Mouse (Mus musculus) gonadal fat pad, adult 2 months (tissue): ENCODE data around the gene Pfkl. TPM values are rescaled to one million over a fixed set of nuclear protein-coding genes. Genes with fewer than 3 reads are reported as not detected.
"Not testable (repeated sequence)": the region's sequence is repeated elsewhere in the genome, so short reads cannot be mapped to it uniquely, and the experiment has no call there.

Source experiments
- DNase-seq: peaks from one replicate; pipeline ENCODE4 v3.0.0-alpha.2; 2012; ENCODE audit warnings: low read depth
- polyA plus RNA-seq: library from polyadenylated mRNA; depleted of rRNA; stranded (reverse); fragments of >200 nt; gene quantifications from 2 replicates; pipeline ENCODE4 v1.2.3, GENCODE M21; 2012; rRNA removed

Gene Pfkl
- polyA plus RNA-seq, 1 experiment = 175 TPM

- DNase-seq = no peak
These were observed 38.0 kb downstream of the Pfkl start for GRCm38 (mm10) chr10:77971709-77972553.

- DNase-seq = no peak
These were observed 38.7 kb downstream of the Pfkl start for GRCm38 (mm10) chr10:77971191-77971590.

GRCm38 (mm10) chr10:77970481-77970880, 39.4 kb downstream of the Pfkl start, which contains the start of gene Trpm2:
Gene Trpm2, minus strand, starts transcription at chr10:77970563.
- no peak for DNase-seq

- DNase-seq = no peak
These were observed 39.9 kb downstream of the Pfkl start for GRCm38 (mm10) chr10:77969973-77970325.

- no peak for DNase-seq
These were observed 40.5 kb downstream of the Pfkl start for GRCm38 (mm10) chr10:77969274-77969972.

GRCm38 (mm10) chr10:77963971-77964370, 45.9 kb downstream of the Pfkl start:
- DNase-seq = no peak

GRCm38 (mm10) chr10:77962725-77963124, 47.2 kb downstream of the Pfkl start:
- DNase-seq = no peak

- DNase-seq = not testable (repeated sequence)
These were observed 59.4 kb downstream of the Pfkl start for GRCm38 (mm10) chr10:77950468-77950867.

- no peak for DNase-seq
These were observed 70.2 kb downstream of the Pfkl start for GRCm38 (mm10) chr10:77939685-77940084.

Other genes starting within 250 kb of the Pfkl start
- not detected in 2 replicates for gene Gm3238, start 238.8 kb downstream of the Pfkl start, polyA plus RNA-seq
- gene Gm7138, start 233.1 kb downstream of the Pfkl start, polyA plus RNA-seq = not detected in 2 replicates
- not detected in 2 replicates for gene Gm3250, start 227.5 kb downstream of the Pfkl start, polyA plus RNA-seq
- not detected in 2 replicates for gene Gm7137, start 221.9 kb downstream of the Pfkl start, polyA plus RNA-seq
- not detected in 2 replicates for gene Gm9639, start 215.0 kb downstream of the Pfkl start, polyA plus RNA-seq
- not detected in 2 replicates for gene Gm19668, start 210.9 kb downstream of the Pfkl start, polyA plus RNA-seq
- not detected in 2 replicates for gene Gm9507, start 198.2 kb downstream of the Pfkl start, polyA plus RNA-seq
- not detected in 2 replicates for gene Gm2696, start 195.4 kb downstream of the Pfkl start, polyA plus RNA-seq
- gene Krtap10-4, start 183.0 kb downstream of the Pfkl start, polyA plus RNA-seq = not detected in 2 replicates
- gene Krtap10-10, start 174.1 kb downstream of the Pfkl start, polyA plus RNA-seq = 0.11 TPM in 1 of 2 replicates, not detected in the other
- not detected in 2 replicates for gene Gm36176, start 163.3 kb downstream of the Pfkl start, polyA plus RNA-seq
- not detected in 2 replicates for gene Gm10318, start 157.2 kb downstream of the Pfkl start, polyA plus RNA-seq
- gene Gm3285, start 148.1 kb downstream of the Pfkl start, polyA plus RNA-seq = not detected in 2 replicates
- 6.6 and 7.8 TPM in 2 replicates for gene Lrrc3, start 107.5 kb downstream of the Pfkl start, polyA plus RNA-seq
- 1.1 and 2.1 TPM in 2 replicates for gene Trpm2, start 39.5 kb downstream of the Pfkl start, polyA plus RNA-seq
- 54.7 and 66.3 TPM in 2 replicates for gene 1810043G02Rik, start 31.6 kb downstream of the Pfkl start, polyA plus RNA-seq
- gene Dnmt3l, start 31.9 kb upstream of the Pfkl start, polyA plus RNA-seq = 1.2 and 6.6 TPM in 2 replicates
- 0.99 and 1.00 TPM in 2 replicates for gene Aire, start 33.5 kb upstream of the Pfkl start, polyA plus RNA-seq
- 25.3 and 31.3 TPM in 2 replicates for gene Icosl, start 59.2 kb upstream of the Pfkl start, polyA plus RNA-seq
- 111 and 126 TPM in 2 replicates for gene D10Jhu81e, start 159.7 kb upstream of the Pfkl start, polyA plus RNA-seq
- 7.9 and 9.8 TPM in 2 replicates for gene Pwp2, start 175.1 kb upstream of the Pfkl start, polyA plus RNA-seq
- 62.3 and 76.1 TPM in 2 replicates for gene Trappc10, start 234.6 kb upstream of the Pfkl start, polyA plus RNA-seq